Mouse (Mus musculus): ENCODE measurements at regions not wholly inside any gene's neighbourhood (a gene's known extent, or its start where the extent isn't known, plus 50 kb on each side); places are given as distances from the start of the nearest gene placed in this dataset.

- peak; percentile 26 for DNase-seq (ENCODE audit: low read depth, low spot score)
These were observed 63.8 kb upstream of the Fer start for GRCm38 (mm10) chr17:63798961-63799531.

DNA sequence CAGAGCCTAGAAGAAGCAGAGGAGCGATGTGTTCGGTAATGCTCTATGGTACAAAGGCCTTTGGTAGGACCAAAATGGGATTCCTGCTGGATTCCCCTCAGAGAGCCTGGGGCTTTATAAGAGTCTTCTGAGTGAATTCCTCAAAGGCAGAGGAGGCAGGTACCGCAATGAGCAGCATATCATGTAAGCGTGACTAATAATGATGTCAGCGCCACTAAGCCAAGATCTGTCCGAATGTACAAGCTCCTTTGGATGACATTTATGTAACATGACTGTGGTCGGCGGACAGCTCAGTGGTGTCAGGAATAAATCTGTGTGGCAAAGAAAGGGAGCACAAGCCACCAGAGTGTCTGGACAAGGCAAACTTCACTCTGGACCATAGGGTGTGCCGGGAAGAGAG lies 61.5 kb upstream of the Fer start:
- DNase-seq (ENCODE audit: low read depth, low spot score) = no peak

GRCm38 (mm10) chr17:63802846-63803245 lies 60.0 kb upstream of the Fer start:
- DNase-seq (ENCODE audit: low read depth, low spot score) = no peak

DNA sequence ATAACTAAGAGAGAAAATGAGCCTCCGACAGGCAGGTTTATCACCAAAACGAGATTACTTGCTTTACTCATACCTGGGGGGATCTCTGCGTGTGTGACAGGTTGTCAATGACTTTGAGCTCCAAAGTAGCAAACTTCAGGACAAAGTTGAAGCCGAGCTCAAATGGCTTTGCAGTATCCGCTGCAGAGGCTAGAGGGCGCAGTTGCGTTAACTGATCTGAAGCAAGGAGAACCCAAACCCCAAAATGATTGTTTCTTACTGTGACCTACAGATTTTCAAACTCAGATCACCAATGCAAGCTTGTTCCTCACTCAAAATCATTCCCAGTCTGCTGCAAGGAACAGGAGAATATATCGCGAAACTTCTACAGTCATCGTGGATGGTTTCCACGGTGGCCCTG lies 59.3 kb upstream of the Fer start:
- DNase-seq (ENCODE audit: low read depth, low spot score) = peak; percentile 39

GRCm38 (mm10) chr17:63804416-63804815 lies 58.4 kb upstream of the Fer start:
- no peak for DNase-seq (ENCODE audit: low read depth, low spot score)

DNA sequence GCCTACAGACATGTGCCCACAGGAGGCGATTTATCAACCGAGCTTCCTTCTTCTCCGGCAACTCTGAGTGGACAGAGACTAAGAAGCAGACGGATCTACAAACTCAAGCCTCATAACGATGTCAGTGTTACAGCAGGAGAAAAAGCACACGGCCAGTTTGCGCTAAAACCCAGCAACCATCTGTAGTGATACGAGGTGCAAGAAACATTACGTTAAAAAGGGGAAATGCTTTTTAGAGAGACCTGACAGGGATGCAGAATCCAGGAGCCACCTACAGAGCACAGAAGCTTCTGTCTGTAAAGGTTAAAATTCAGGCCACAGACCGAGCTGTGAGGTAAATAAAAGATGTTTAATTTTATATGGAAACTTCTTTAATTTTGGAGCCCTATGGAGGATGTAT lies 56.5 kb upstream of the Fer start:
- no peak for DNase-seq (ENCODE audit: low read depth, low spot score)

DNA sequence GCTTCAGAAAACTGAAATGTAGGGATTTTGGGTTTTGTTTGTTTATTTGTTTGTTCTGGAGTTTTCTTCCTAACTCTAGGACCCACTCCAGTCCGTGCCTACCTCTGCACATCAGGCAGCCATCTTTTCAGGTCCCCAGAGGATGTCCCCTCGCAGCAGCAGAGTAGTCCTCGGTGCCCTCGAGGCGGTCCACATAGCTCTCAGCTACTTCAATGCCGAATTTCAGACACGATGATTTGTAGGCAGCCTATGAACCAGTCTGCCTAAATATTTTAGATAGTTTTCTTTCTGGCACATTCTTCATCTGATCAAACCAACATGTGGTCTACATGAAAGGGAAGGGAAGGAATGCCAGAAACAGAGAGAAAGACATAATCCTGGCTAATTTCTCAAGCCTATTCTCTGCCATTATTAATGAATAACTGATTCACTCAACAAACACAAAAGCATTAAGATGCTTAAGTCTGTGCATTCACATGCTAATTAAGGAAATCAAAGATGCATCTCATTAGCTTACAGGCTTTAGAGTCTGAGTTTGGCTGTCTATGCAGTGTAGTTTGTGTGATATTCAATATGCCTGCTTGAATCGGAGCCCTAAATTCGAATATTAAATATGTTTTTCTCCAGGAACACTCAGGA lies 55.2 kb upstream of the Fer start:
- DNase-seq (ENCODE audit: low read depth, low spot score) = no peak

GRCm38 (mm10) chr17:63808756-63809155 lies 54.1 kb upstream of the Fer start:
- DNase-seq (ENCODE audit: low read depth, low spot score) = peak; percentile 22

GRCm38 (mm10) chr17:63811246-63811785 lies 51.5 kb upstream of the Fer start:
- DNase-seq (ENCODE audit: low read depth, low spot score) = peak; percentile 30

- no peak for DNase-seq (ENCODE audit: low read depth, low spot score)
These were observed 50.3 kb upstream of the Fer start for GRCm38 (mm10) chr17:63812586-63812985.
